Mouse (Mus musculus) adrenal gland, postnatal 10 days (tissue): ENCODE measurements at regions not wholly inside any gene's neighbourhood (a gene's known extent, or its start where the extent isn't known, plus 50 kb on each side); places are given as distances from the start of the nearest gene placed in this dataset.

ENCODE experiments used
- DNase-seq: peaks from one replicate; pipeline ENCODE4 v3.0.0; 2021; ENCODE audit warnings: mixed read lengths

GRCm38 (mm10) chr10:71485063-71485762, 137.7 kb downstream of the Ipmk start:
- no peak for DNase-seq

GRCm38 (mm10) chr10:71489791-71490190, 142.2 kb downstream of the Ipmk start:
- no peak for DNase-seq

- DNase-seq: no peak
These were observed 154.5 kb downstream of the Ipmk start for GRCm38 (mm10) chr10:71502096-71502495.

GRCm38 (mm10) chr10:71504219-71504618, 156.7 kb downstream of the Ipmk start:
- no peak for DNase-seq

GRCm38 (mm10) chr10:71525290-71525689, 177.7 kb downstream of the Ipmk start:
- DNase-seq: no peak

- DNase-seq: no peak
These were observed 186.2 kb downstream of the Ipmk start for GRCm38 (mm10) chr10:71533759-71534158.

GRCm38 (mm10) chr10:71545489-71545888, 197.9 kb downstream of the Ipmk start:
- no peak for DNase-seq

- no peak for DNase-seq
These were observed 198.9 kb downstream of the Ipmk start for GRCm38 (mm10) chr10:71546507-71546906.

GRCm38 (mm10) chr10:71583716-71584115, 236.2 kb downstream of the Ipmk start:
- no peak for DNase-seq

- no peak for DNase-seq
These were observed 251.0 kb downstream of the Ipmk start for GRCm38 (mm10) chr10:71598515-71598914.

GRCm38 (mm10) chr10:71613736-71614135, 266.2 kb downstream of the Ipmk start:
- DNase-seq: no peak

- DNase-seq: no peak
These were observed 269.6 kb downstream of the Ipmk start for GRCm38 (mm10) chr10:71617156-71617555.

- no peak for DNase-seq
These were observed 298.5 kb downstream of the Ipmk start for GRCm38 (mm10) chr10:71646071-71646470.

GRCm38 (mm10) chr10:71657525-71657924, 310.0 kb downstream of the Ipmk start:
- DNase-seq: no peak

GRCm38 (mm10) chr10:71663545-71663944, 316.0 kb downstream of the Ipmk start:
- no peak for DNase-seq

- no peak for DNase-seq
These were observed 319.6 kb downstream of the Ipmk start for GRCm38 (mm10) chr10:71667160-71667571.

GRCm38 (mm10) chr10:71679240-71679639, 331.7 kb downstream of the Ipmk start:
- no peak for DNase-seq

- no peak for DNase-seq
These were observed 365.9 kb downstream of the Ipmk start for GRCm38 (mm10) chr10:71713456-71713855.

- no peak for DNase-seq
These were observed 380.2 kb downstream of the Ipmk start for GRCm38 (mm10) chr10:71727746-71728145.

GRCm38 (mm10) chr10:71733821-71734220, 386.3 kb downstream of the Ipmk start:
- no peak for DNase-seq

- DNase-seq: no peak
These were observed 386.9 kb downstream of the Ipmk start for GRCm38 (mm10) chr10:71734481-71734880.

GRCm38 (mm10) chr10:71738280-71738679, 390.7 kb downstream of the Ipmk start:
- DNase-seq: no peak

GRCm38 (mm10) chr10:71748557-71749493, 401.3 kb downstream of the Ipmk start:
- DNase-seq: no peak
